Mouse (Mus musculus): ENCODE data around the gene Rxfp2.
A peak's percentile ranks its signal among the peaks of the same experiment; 100 is the strongest.

The Rxfp2 gene

DNA sequence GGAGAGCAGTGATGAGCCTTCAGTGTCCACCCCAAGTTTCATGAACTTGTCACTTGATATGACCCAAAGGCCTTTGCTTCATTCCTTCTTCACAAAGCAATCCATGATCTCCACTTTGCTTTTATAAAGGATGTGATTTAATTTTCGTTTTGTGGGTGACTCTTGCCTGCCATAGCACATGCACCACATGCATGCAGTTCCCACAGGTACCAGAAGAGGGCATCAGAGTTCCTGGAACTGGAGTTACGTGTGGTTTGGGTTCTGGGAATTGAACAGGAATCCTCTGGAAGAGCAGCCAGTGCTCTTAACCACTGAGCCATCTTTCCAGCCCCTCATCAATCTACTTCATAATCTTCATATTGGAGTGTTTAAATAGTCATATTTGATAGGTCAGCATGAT lies 26.1 kb downstream of the Rxfp2 start:
- DNase-seq (ENCODE audit: low spot score), result no peak

DNA sequence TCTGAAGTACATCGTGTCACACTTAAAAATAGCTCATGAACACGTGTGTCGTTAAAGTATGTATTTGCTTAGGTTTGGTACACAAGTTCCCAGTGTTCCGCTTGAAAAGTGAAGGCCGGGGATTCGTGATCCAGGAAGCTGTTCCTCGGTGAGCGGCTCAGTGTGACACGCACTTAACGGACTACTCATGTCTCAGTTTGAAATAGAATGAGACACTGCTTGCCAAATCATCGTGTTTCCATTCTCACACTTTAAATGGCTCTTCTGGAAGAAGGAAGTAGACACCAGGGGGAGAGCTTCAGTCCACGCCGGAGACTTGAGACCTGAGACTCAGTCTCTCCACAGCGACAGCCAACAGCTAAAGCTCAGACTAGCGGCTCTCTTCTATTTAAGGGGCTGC lies 28.0 kb downstream of the Rxfp2 start:
- DNase-seq (ENCODE audit: low spot score), result no peak

GRCm38 (mm10) chr5:150049946-150050345 lies 31.5 kb downstream of the Rxfp2 start:
- DNase-seq (ENCODE audit: low spot score), result no peak

GRCm38 (mm10) chr5:150051828-150052227 lies 33.4 kb downstream of the Rxfp2 start:
- no peak for DNase-seq (ENCODE audit: low spot score)

DNA sequence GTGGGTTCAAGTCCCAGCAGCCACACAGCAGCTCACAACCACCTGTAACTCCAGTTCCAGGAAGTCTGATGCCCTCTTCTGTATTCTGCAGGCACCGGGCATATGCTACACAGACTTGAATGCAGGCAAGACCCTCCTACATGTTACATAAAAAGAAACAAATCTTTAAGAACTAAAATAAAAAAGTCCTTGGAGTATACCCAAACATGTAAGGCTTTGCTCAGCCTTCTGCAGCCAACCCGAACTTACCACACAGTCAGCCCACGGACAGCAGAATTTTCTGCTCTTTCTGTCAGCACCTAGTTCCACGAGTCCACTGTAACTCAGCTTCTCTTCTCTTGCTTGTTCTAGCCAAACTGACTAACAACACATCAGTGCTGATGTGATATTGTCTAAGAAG lies 34.8 kb downstream of the Rxfp2 start:
- no peak for DNase-seq (ENCODE audit: low spot score)

- no peak for DNase-seq (ENCODE audit: low spot score)
These were observed 35.5 kb downstream of the Rxfp2 start for GRCm38 (mm10) chr5:150053956-150054355.

DNA sequence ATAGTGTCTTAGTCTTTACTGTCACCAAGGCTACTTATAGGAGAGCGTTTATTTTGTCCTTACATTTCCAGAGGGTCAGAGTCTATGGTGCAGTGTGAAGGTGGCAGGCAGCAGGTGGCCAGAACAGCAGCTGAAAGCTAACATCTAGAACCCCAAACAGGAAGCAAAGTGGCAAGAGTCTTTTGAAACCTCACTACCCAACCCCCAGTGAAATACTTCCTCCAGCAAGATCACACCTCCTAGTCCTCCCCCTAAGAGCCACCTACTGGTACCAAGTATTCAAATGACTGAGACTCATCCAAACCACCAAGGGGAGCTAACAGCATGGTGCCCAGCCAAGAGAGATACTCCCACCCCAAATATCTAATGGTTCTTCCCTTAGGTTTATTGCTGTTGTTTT lies 36.8 kb downstream of the Rxfp2 start:
- no peak for DNase-seq (ENCODE audit: low spot score)

DNA sequence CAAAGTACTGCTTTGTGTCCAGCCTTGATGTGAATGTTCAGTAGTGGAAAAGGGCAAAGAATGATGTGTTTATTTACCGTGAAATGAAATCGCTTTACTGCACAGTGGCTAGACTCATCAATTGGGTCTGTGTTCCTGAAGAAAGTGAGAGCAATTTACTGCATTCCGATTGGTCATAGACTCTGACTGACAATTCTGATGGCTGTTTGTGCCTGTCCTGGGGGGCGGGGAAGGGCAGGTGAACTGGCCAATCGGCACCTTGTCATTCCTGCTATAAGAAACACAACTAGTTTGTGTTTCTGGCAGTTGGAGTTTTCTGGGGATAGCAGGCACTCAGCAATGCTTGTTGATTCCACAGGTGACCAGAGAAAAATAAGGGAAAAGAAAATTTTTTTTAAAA lies 37.6 kb downstream of the Rxfp2 start:
- DNase-seq (ENCODE audit: low spot score), result no peak

DNA sequence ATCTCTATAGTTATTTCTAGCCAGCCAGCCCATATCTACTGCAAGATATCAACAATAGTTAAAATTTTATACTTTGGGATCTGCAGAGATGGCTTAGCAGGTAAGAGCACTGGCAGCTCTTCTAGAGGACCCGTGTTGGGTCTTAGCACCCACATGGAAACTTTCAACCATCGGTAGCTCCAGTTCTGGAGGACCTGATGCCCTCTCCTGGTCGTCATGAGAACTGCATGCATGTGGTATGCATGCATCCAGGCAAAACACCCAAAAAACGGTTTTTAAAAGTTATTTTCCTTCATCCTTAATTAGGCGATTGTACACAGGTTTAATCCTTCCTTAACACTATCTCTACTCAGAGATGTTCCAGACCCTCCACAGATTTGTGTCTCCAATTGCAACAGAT lies 40.4 kb downstream of the Rxfp2 start:
- no peak for DNase-seq (ENCODE audit: low spot score)

DNA sequence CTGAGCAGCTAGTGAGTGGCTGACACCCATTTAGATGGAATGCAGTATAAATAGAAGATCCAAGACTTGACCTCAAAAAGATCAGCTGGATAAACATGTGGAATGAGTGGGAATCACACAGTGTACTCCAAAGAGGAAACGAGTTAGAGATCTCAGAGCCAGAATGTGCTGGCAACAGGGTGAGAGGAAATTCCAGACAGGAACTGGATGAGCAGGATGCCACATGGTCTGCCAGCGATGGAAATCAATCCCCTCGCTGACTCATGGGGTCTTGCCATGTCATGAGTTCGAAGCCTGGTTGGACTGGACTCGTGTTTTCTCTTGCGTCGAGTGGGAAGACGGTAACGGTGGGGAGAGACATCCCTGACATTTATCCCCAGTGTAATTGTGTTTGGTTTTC lies 41.0 kb downstream of the Rxfp2 start:
- DNase-seq (ENCODE audit: low spot score), result no peak

DNA sequence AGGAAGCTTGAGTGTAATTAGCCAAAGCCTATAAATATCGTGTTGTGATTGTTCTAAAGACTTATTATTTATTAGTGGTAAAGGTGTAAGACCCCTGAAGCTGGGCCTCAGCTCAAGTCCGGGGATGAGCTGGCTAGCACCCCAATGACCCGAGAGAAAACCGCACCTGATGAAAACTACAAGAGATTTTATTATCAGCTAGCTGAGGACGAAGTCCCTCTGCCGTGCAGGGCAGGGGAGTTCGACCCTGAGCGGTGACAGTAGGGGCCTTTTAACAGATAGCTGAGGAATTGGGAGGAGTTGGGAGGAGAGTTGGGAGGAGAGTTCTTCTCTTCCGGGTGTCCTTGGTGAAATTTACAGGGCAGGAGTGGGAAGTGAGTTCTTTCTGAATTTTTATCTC lies 42.6 kb downstream of the Rxfp2 start:
- DNase-seq (ENCODE audit: low spot score), result no peak

- DNase-seq (ENCODE audit: low spot score), result no peak
These were observed 45.8 kb downstream of the Rxfp2 start for GRCm38 (mm10) chr5:150064286-150064685.

GRCm38 (mm10) chr5:150070086-150070485 lies 51.6 kb downstream of the Rxfp2 start:
- no peak for DNase-seq (ENCODE audit: low spot score)

DNA sequence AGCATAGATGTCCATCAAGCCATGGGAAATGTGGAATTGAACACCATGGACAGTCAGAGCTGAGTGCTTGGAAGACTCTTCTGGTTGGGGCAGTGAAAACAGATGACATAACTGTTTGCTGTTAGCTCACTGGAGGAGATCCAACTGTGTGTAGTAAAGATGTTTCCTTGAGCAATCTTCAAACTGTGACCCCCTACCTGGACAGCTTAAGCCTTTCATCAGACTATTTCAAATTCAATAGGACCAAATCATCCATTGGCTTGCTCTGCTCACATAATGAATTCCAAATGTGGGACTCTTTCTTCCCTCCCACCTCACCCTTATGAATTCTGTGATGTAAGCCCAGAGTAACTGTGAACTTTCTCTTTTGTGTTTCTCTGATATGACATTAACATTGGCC lies 53.3 kb downstream of the Rxfp2 start:
- no peak for DNase-seq (ENCODE audit: low spot score)

- DNase-seq (ENCODE audit: low spot score), result no peak
These were observed 61.7 kb downstream of the Rxfp2 start for GRCm38 (mm10) chr5:150079866-150080797.

DNA sequence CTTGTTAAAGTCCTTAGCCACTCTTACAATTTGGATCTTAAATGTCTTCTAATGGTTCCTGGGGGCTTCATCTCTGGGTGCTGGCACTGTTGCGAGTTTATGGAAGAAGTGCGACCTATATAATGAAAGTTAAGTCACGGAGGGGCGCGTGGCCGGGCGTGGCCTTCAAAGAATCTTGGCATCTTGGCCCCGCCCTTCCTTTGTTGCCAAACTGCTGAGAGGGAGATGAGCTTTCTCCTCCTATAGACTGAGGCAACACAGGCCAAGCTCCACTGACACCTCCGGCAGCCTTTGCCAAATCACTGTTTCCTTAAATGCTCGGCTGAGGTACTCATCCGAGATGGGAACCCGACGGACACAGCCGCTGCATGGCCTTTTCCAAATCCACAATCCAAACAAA lies 64.2 kb downstream of the Rxfp2 start:
- DNase-seq (ENCODE audit: low spot score), result no peak

GRCm38 (mm10) chr5:150083190-150083589 lies 64.7 kb downstream of the Rxfp2 start:
- no peak for DNase-seq (ENCODE audit: low spot score)

- DNase-seq (ENCODE audit: low spot score), result peak; percentile 47
These were observed 79.1 kb downstream of the Rxfp2 start for GRCm38 (mm10) chr5:150097620-150098019.

GRCm38 (mm10) chr5:150098754-150099153 lies 80.3 kb downstream of the Rxfp2 start:
- no peak for DNase-seq (ENCODE audit: low spot score)

DNA sequence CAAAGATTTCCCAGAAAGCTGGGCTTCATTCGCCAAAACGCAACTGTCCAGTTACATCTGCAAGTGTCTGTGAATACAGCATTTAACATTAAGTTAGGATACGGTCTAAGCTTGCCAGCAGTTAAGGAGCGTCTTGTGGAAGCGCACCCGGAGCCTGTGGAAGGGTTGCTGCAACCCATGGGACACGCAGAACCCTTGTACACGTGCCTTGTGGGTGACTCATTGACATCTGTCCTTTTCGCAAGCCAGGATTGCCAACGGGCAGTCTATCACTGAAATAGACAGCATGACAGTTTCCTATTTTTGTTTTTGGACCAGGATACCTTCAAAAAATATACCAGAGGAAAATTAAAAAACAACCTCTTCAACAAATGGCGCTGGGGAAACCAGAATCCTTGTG lies 83.3 kb downstream of the Rxfp2 start:
- DNase-seq (ENCODE audit: low spot score), result no peak

DNA sequence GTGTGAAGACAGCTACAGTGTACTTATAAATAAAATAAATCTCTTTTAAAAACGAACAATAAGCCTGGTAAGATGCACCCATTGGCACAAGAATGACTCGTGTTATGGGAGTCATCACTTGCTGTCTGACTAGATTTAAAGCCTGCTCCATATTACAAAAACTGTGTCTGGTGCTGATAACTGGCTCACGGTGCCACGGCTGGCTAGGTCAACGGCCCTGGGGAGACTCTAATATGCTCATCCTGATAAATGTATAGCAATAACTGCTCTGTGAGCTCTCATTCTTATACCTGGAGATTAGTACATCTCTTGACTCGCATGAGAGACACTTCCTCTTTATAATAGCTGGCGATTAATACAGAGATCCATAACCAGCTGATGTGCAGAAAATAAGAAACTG lies 87.9 kb downstream of the Rxfp2 start:
- no peak for DNase-seq (ENCODE audit: low spot score)

DNA sequence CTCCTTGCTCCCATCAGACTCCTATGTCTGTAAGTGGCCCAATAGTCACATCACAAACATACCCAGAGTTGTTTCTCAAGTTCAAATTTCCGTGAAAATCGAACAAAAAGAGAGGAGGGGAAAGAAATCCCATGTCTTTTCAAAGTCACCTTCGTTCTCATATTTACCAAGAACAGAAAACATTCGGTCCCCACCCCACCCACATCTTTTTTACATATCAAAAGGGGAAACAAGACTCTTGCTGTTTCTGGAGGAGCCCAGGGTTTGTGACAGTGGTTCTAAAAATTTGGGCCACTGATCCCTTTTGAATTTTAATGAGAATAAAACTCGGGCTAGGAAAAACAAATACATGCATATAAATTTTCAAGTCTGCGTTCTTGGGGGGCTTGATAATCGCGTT lies 92.8 kb downstream of the Rxfp2 start:
- DNase-seq (ENCODE audit: low spot score), result no peak

DNA sequence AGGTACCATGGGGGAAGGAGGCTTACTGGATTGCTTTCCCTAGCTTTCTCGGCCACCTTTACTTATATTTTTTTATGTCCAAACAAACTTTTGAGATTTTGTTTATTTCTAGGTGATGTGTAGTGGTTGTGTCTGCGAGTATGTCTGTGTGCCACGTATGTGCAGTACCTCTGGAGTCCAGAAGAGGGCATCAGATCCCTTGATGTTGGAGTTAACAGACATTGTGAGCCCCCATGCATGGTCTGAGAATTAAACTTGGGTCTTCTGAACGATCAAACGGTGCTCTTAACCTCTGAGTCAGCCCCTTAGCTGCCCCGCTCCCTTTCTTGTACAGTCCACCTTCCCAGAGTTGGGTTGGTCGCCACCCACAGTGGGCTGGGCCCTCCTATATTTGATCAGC lies 95.5 kb downstream of the Rxfp2 start:
- DNase-seq (ENCODE audit: low spot score), result no peak

DNA sequence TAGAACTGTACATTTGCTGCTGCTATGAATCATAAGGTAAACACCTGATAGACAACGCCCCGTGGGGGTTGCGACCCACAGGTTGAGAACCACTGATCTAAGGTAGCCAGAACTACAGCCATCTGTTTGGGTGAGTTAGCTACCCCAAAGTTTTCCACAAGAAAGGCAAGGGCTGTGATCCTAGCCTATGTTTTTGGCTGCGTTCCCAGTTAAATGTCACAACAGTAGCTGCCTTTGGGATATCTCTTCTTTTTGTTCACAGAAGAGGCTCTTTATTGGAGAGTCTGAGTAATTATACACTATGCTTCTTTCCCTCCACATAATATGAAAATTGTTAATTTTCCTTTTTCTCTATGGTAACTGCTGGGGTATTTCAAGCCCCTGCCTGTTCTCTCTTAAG lies 96.3 kb downstream of the Rxfp2 start:
- no peak for DNase-seq (ENCODE audit: low spot score)
